Mouse (Mus musculus): ENCODE measurements around the gene Tfap2e. TPM values are rescaled to one million over a fixed set of nuclear protein-coding genes. Genes with fewer than 3 reads are reported as not detected.

The Tfap2e gene
- polyA plus RNA-seq, 1 experiment from 2014 or later = not detected

DNA sequence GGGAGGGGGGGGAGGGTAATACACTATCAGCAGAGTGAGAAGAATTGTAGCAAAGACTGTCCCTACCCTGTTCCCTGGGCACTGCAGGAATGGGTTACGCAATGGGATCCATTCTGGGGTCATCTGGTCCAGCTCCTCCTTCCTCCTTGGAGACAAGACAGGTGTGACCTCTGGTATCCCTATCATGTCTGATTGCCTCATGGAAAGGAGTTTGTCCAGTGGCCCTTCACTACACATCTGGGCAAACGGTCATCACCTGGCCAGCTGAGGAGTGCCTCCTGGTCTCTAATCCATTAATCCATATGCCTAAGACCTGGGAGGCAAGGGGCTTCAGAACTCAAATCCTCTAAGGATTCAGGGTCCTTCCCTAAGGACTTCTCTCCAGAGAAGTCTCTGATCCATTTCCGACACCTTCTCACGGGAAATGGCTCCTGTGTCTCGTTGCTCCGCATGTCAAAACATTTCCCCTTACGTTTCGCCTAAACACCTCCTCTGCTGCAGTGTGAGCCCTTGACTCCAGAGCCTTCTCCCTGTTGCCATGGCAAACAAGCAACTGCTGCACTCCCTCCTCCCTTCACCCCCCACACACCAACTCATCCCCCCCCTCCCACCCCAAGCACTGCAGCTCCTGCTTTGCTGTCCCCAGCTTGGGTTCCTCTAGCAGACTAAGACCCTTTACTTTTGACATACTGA, 15.0 kb upstream of the Tfap2e start:
- H3K9ac ChIP-seq = no peak overlapping the region
- WGBS = 73% methylated on average over 8 of the region's 8 CpGs
- no peaks in the 10 kb centered on the region for H3K27me3 ChIP-seq
- H3K9me3 ChIP-seq (replicated peaks) = no peaks in the 10 kb centered on the region
- no peak for ATAC-seq (replicated peaks; ENCODE audit: low FRiP score)
- H3K27ac ChIP-seq = no peak overlapping the region
- peaks cover 50% of the 10 kb centered on the region for H3K4me1 ChIP-seq
- peaks cover 44% of the 10 kb centered on the region for H3K36me3 ChIP-seq
- H3K4me2 ChIP-seq = no peak overlapping the region
- H3K4me3 ChIP-seq (replicated peaks) = peak overlapping the region; percentile 96; the same call in 1 of the 2 replicates

- H3K4me2 ChIP-seq = no peak overlapping the region
- H3K4me1 ChIP-seq = peaks cover 48% of the 10 kb centered on the region
- no peak for ATAC-seq (replicated peaks; ENCODE audit: low FRiP score)
- H3K27ac ChIP-seq = no peak overlapping the region
- peaks cover 52% of the 10 kb centered on the region for H3K36me3 ChIP-seq
- H3K4me3 ChIP-seq (replicated peaks) = no peak overlapping the region
- H3K9ac ChIP-seq = no peak overlapping the region
- no peaks in the 10 kb centered on the region for H3K27me3 ChIP-seq
- WGBS = 85% methylated on average over 26 of the region's 26 CpGs
- no peaks in the 10 kb centered on the region for H3K9me3 ChIP-seq (replicated peaks)
Observed at GRCm38 (mm10) chr4:126750046-126750683, 14.1 kb upstream of the Tfap2e start.

DNA sequence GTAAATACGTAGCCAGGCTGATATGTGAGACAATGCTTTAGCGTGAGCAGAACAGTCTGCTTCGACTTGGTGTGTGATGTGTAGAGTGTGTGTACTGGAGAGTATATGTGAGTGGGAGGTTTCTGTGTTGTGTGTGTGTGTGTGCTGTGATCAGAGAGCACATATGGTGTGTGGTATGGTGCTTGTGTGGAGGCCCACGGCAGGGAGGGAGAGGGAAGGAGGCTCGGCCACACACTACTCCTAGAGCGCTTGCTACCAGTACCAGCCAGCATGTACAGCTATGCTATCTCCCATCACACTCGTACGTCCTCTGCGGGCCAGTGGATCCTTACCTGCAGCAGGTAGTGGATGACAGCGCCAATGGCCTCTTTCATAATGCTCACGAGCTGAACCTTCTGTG, 13.5 kb upstream of the Tfap2e start:
- H3K36me3 ChIP-seq = peaks cover 59% of the 10 kb centered on the region
- H3K27ac ChIP-seq = no peak overlapping the region
- H3K27me3 ChIP-seq = no peaks in the 10 kb centered on the region
- no peak overlapping the region for H3K4me2 ChIP-seq
- no peak overlapping the region for H3K4me3 ChIP-seq (replicated peaks)
- no peak for ATAC-seq (replicated peaks; ENCODE audit: low FRiP score)
- H3K9me3 ChIP-seq (replicated peaks) = no peaks in the 10 kb centered on the region
- WGBS = 90% methylated on average over 11 of the region's 11 CpGs
- peaks cover 42% of the 10 kb centered on the region for H3K4me1 ChIP-seq
- no peak overlapping the region for H3K9ac ChIP-seq

GRCm38 (mm10) chr4:126748381-126748780, 12.3 kb upstream of the Tfap2e start:
- Histone ChIP-seq H3K27ac (no peak overlapping the region), H3K36me3 (peaks cover 70% of the 10 kb centered on the region), H3K4me1 (peaks cover 37% of the 10 kb centered on the region), H3K27me3 (no peaks in the 10 kb centered on the region), H3K9me3 (replicated peaks) (no peaks in the 10 kb centered on the region), H3K4me2 (no peak overlapping the region), H3K9ac (no peak overlapping the region), H3K4me3 (replicated peaks) (no peak overlapping the region)
- 91% methylated on average over 8 of the region's 8 CpGs for WGBS
- no peak for ATAC-seq (replicated peaks; ENCODE audit: low FRiP score)

- Histone ChIP-seq H3K36me3 (peaks cover 72% of the 10 kb centered on the region), H3K4me3 (replicated peaks) (no peak overlapping the region), H3K27ac (no peak overlapping the region), H3K4me1 (peaks cover 26% of the 10 kb centered on the region), H3K9me3 (replicated peaks) (no peaks in the 10 kb centered on the region), H3K4me2 (no peak overlapping the region), H3K27me3 (peaks cover 8% of the 10 kb centered on the region), H3K9ac (no peak overlapping the region)
- 84% methylated on average over 10 of the region's 10 CpGs for WGBS
- no peak for ATAC-seq (replicated peaks; ENCODE audit: low FRiP score)
Observed at GRCm38 (mm10) chr4:126746194-126746840, 10.3 kb upstream of the Tfap2e start.

DNA sequence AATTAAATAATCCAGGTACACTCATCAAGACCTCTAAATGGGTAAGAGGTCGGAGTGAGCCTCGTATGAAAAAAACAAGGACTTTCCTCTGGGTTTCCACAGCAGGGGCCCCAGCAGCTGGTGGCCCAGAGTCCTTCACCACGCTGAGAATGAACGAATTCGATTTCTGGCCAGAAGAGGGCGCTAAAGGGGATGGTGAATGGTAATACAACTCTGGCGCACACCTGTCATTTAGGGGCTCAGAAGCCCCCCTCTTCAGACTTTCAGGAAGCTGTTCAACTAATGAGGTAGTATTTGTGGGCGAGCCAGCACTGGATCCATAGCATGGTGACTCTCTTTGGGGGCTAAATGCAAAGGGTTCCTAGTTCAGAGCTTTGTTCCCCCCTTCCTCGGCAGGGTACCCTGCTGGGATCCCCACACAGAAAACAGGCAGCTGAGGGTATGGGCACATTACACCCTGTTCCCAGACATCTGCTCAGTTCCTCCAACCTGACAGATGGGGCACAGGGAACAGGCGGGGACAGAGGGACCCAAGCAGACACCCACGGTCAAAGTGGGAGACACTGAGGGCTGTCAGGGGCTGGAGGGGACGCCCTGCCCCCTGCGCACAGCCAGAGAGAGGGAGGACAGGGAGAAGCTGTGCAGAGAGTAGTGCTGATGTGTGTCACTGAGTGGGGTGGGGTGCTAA, 9.6 kb upstream of the Tfap2e start:
- peaks cover 20% of the 10 kb centered on the region for H3K4me1 ChIP-seq
- WGBS = 45% methylated on average over 13 of the region's 13 CpGs
- no peak overlapping the region for H3K27ac ChIP-seq
- no peaks in the 10 kb centered on the region for H3K9me3 ChIP-seq (replicated peaks)
- H3K27me3 ChIP-seq = peaks cover 8% of the 10 kb centered on the region
- no peak overlapping the region for H3K4me2 ChIP-seq
- no peak for ATAC-seq (replicated peaks; ENCODE audit: low FRiP score)
- peaks cover 72% of the 10 kb centered on the region for H3K36me3 ChIP-seq
- H3K4me3 ChIP-seq (replicated peaks) = no peak overlapping the region
- H3K9ac ChIP-seq = no peak overlapping the region

GRCm38 (mm10) chr4:126744831-126745230, 8.8 kb upstream of the Tfap2e start:
- ATAC-seq (replicated peaks; ENCODE audit: low FRiP score) = no peak

GRCm38 (mm10) chr4:126743713-126744112, 7.7 kb upstream of the Tfap2e start:
- Histone ChIP-seq H3K4me3 (replicated peaks) (no peak overlapping the region), H3K36me3 (peaks cover 53% of the 10 kb centered on the region), H3K9me3 (replicated peaks) (no peaks in the 10 kb centered on the region), H3K27ac (no peak overlapping the region), H3K9ac (no peak overlapping the region), H3K27me3 (peaks cover 22% of the 10 kb centered on the region), H3K4me2 (no peak overlapping the region), H3K4me1 (peaks cover 6% of the 10 kb centered on the region; the same call in 1 of the 2 replicates)
- WGBS = 21% methylated on average over 11 of the region's 11 CpGs
- no peak for ATAC-seq (replicated peaks; ENCODE audit: low FRiP score)

More at GRCm38 (mm10) chr4:126744831-126745230, 8.8 kb upstream of the Tfap2e start:
- no peak overlapping the region for H3K4me3 ChIP-seq (replicated peaks)
- no peak overlapping the region for H3K4me2 ChIP-seq
- H3K27me3 ChIP-seq = peaks cover 11% of the 10 kb centered on the region
- peaks cover 64% of the 10 kb centered on the region for H3K36me3 ChIP-seq
- WGBS = 92% methylated on average over 14 of the region's 14 CpGs
- no peak overlapping the region for H3K27ac ChIP-seq
- H3K9me3 ChIP-seq (replicated peaks) = no peaks in the 10 kb centered on the region
- H3K4me1 ChIP-seq = peaks cover 13% of the 10 kb centered on the region
- H3K9ac ChIP-seq = no peak overlapping the region

GRCm38 (mm10) chr4:126742976-126743375, 6.9 kb upstream of the Tfap2e start:
- H3K4me2 ChIP-seq = no peak overlapping the region
- no peak overlapping the region for H3K9ac ChIP-seq
- H3K4me1 ChIP-seq = peaks cover 3% of the 10 kb centered on the region; the same call in 1 of the 2 replicates
- no peak overlapping the region for H3K4me3 ChIP-seq (replicated peaks)
- peaks cover 29% of the 10 kb centered on the region for H3K27me3 ChIP-seq
- no peak overlapping the region for H3K27ac ChIP-seq
- no peaks in the 10 kb centered on the region for H3K9me3 ChIP-seq (replicated peaks)
- ATAC-seq (replicated peaks; ENCODE audit: low FRiP score) = no peak
- peaks cover 46% of the 10 kb centered on the region for H3K36me3 ChIP-seq
- WGBS = 63% methylated on average over 2 of the region's 2 CpGs

DNA sequence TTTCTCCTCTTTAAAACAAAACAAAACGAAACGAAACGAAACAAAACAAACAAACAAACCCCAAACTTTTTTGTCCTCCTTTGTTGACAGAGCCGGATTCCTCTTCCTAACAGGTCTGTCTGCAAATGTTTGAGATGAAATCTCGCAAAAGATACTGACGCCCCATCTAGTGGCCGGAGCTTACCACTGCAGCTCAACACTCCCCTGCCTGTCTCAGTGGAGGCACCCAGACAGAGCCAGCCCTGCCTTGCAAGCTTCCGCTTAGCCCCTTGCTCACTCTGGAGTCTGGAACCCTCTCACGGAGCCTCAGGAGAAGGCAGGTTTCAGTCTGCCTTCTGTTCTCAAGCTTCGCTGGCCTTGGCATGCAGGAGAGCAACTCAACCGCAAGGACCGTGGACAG, 5.4 kb upstream of the Tfap2e start:
- Histone ChIP-seq H3K9me3 (replicated peaks) (no peaks in the 10 kb centered on the region), H3K4me2 (peak overlapping the region; percentile 37), H3K9ac (no peak overlapping the region; the same call in 1 of the 2 replicates), H3K27ac (no peak overlapping the region), H3K4me3 (replicated peaks) (no peak overlapping the region; the same call in 1 of the 2 replicates), H3K27me3 (peaks cover 45% of the 10 kb centered on the region), H3K4me1 (peaks cover 3% of the 10 kb centered on the region; the same call in 1 of the 2 replicates), H3K36me3 (peaks cover 32% of the 10 kb centered on the region)
- WGBS = 3% methylated on average over 12 of the region's 12 CpGs
- 0 out of 2 replicates have a peak, but pooled peaks have one; percentile 55 for ATAC-seq (replicated peaks; ENCODE audit: low FRiP score)

GRCm38 (mm10) chr4:126739966-126740676, 4.1 kb upstream of the Tfap2e start:
- Histone ChIP-seq H3K4me3 (replicated peaks) (no peak overlapping the region), H3K27ac (no peak overlapping the region), H3K9me3 (replicated peaks) (no peaks in the 10 kb centered on the region), H3K9ac (no peak overlapping the region), H3K27me3 (peaks cover 58% of the 10 kb centered on the region), H3K4me1 (peaks cover 17% of the 10 kb centered on the region), H3K4me2 (no peak overlapping the region), H3K36me3 (peaks cover 19% of the 10 kb centered on the region)
- 21% methylated on average over 10 of the region's 10 CpGs for WGBS
- ATAC-seq (replicated peaks; ENCODE audit: low FRiP score) = no peak

Measured in kidney, embryonic 15.5 days (tissue).